30 mouse cellular contexts compared by ENCODE assay signal in the genomic region with DNA sequence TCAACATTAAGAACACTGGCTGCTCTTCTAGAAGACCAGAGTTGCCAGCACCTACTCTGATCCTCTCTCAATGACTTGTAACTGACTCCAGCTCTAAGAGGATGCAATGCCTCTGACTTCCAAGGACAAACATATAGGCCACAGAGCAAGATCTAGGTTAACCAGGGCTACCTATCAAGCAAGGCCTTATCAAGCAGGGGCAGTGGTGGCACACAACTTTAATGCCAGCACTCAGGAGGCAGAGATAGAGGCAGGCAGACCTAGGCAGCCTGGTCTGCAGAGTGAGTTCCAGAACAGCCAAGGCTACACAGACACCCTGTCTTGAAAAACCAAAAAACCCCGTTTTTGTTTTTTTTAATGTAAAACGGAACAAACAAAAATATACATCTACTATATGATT. TPM values are rescaled to one million over a fixed set of nuclear protein-coding genes. Genes with fewer than 3 reads are reported as not detected.
DNase-seq lines count a peak whose midpoint lies in the region; ATAC-seq and TF ChIP-seq lines count a peak whose summit lies in the region.
"Had no signal": no experiment of that assay in that cellular context is flagged by ENCODE, and none has a peak within 500 bp of the region (broad histone marks: within the 10 kb centered on the region; RNA-seq: fewer than 3 reads in every experiment).

No protein-coding gene starts in this region.

- H3K27ac ChIP-seq in liver, embryonic 12.5 days: no peak overlapping the region
- H3K27ac ChIP-seq in liver, postnatal 0 days (ENCODE audit: low read depth): no peak overlapping the region
- no peak overlapping the region for H3K27ac ChIP-seq in forebrain, embryonic 11.5 days (ENCODE audit: low read depth, low read length)
- H3K27ac ChIP-seq: forebrain, embryonic 10.5 days; hindbrain, embryonic 10.5 days; hindbrain, embryonic 15.5 days had no signal

- H3K4me1 ChIP-seq in liver, embryonic 12.5 days: peaks cover 8% of the 10 kb centered on the region
- H3K4me1 ChIP-seq in liver, postnatal 0 days (ENCODE audit: insufficient read depth): no peaks in the 10 kb centered on the region
- H3K4me1 ChIP-seq in forebrain, embryonic 11.5 days (replicated peaks; ENCODE audit: control insufficient read depth, insufficient read depth, low read length): no peaks in the 10 kb centered on the region
- H3K4me1 ChIP-seq: hindbrain, embryonic 10.5 days; hindbrain, embryonic 15.5 days had no signal

- WGBS in liver, embryonic 12.5 days (ENCODE audit: insufficient replicate concordance): 78% methylated on average over 2 of the region's 2 CpGs
- 66% methylated on average over 2 of the region's 2 CpGs for WGBS in liver, postnatal 0 days (ENCODE audit: insufficient replicate concordance)
- WGBS in forebrain, embryonic 11.5 days: 93% methylated on average over 2 of the region's 2 CpGs

- H3K9me3 ChIP-seq in liver, embryonic 12.5 days (replicated peaks): no peaks in the 10 kb centered on the region
- no peaks in the 10 kb centered on the region for H3K9me3 ChIP-seq in liver, postnatal 0 days (ENCODE audit: low read length)
- no peaks in the 10 kb centered on the region for H3K9me3 ChIP-seq in forebrain, embryonic 11.5 days (ENCODE audit: control insufficient read depth, low read length)
- H3K9me3 ChIP-seq: forebrain, embryonic 10.5 days; hindbrain, embryonic 10.5 days; hindbrain, embryonic 15.5 days had no signal

- no peak overlapping the region for H3K4me3 ChIP-seq in liver, embryonic 12.5 days
- H3K4me3 ChIP-seq in liver, postnatal 0 days (ENCODE audit: low read depth, low read length): no peak overlapping the region
- H3K4me3 ChIP-seq in forebrain, embryonic 11.5 days (ENCODE audit: low read depth, low read length): no peak overlapping the region
- H3K4me3 ChIP-seq: forebrain, embryonic 10.5 days; hindbrain, embryonic 10.5 days; hindbrain, embryonic 15.5 days had no signal

- DNase-seq in c-Kit-negative CD71-positive TER-119-positive erythroid progenitor cells, embryonic 14.5 days (ENCODE audit: low read depth, low spot score): peak; percentile 16
- DNase-seq in liver, postnatal 0 days: no peak
- no peak for DNase-seq in kidney, postnatal 36 days
- no peak for DNase-seq in forebrain, embryonic 11.5 days (ENCODE audit: low spot score)
- DNase-seq in left cerebral cortex, postnatal 14 days (ENCODE audit: low spot score in 2 of 2): no peak
- no peak for DNase-seq in adrenal gland, postnatal 25 days
- DNase-seq: adrenal gland, postnatal 14 days; cerebellum, adult 2 months; cerebellum, postnatal 25 days; heart, postnatal 14 days; kidney, adult 18-20 months; kidney, postnatal 4 days; lung, postnatal 36 days; midbrain, embryonic 14.5 days; retina, postnatal 1 day; thymus, adult 2 months; thymus, postnatal 4 days had no signal

- no peak overlapping the region for H3K9ac ChIP-seq in liver, embryonic 12.5 days
- no peak overlapping the region for H3K9ac ChIP-seq in liver, postnatal 0 days (replicated peaks)
- no peak overlapping the region for H3K9ac ChIP-seq in forebrain, embryonic 11.5 days (ENCODE audit: low read length)
- H3K9ac ChIP-seq: hindbrain, embryonic 15.5 days had no signal

- intact Hi-C loops in left cerebral cortex, postnatal 14 days (cut with DNase I): no loop called here

- 0 out of 2 replicates have a peak overlapping the region, but pooled peaks have one; percentile 12 for H3K4me2 ChIP-seq in liver, embryonic 12.5 days
- no peak overlapping the region for H3K4me2 ChIP-seq in liver, postnatal 0 days (ENCODE audit: low read depth, low read length)
- no peak overlapping the region for H3K4me2 ChIP-seq in forebrain, embryonic 11.5 days (ENCODE audit: low read depth, low read length, severe bottlenecking)
- H3K4me2 ChIP-seq: hindbrain, embryonic 15.5 days had no signal

- peak; percentile 65; the same call in 1 of the 2 replicates for ATAC-seq in common myeloid progenitor, adult 5-6 weeks (replicated peaks; ENCODE audit: low read depth, poor library complexity, severe bottlenecking)
- ATAC-seq in liver, embryonic 12.5 days: peak; percentile 96
- peak; percentile 80 for ATAC-seq in liver, postnatal 0 days
- ATAC-seq in forebrain, embryonic 11.5 days (replicated peaks; ENCODE audit: low FRiP score): no peak
- ATAC-seq: CD4-positive, CD25-positive, alpha-beta regulatory T cell, adult 4 months; forebrain, embryonic 16.5 days had no signal

- no peaks in the 10 kb centered on the region for H3K27me3 ChIP-seq in liver, embryonic 12.5 days (replicated peaks)
- H3K27me3 ChIP-seq in liver, postnatal 0 days (ENCODE audit: insufficient read depth, low read length): no peaks in the 10 kb centered on the region
- no peaks in the 10 kb centered on the region for H3K27me3 ChIP-seq in forebrain, embryonic 11.5 days (ENCODE audit: control insufficient read depth, insufficient read depth, low read length)
- H3K27me3 ChIP-seq: hindbrain, embryonic 15.5 days had no signal

- no peak; the same call in 1 of the 2 replicates for TF ChIP-seq CTCF in liver, postnatal 0 days (IDR thresholded peaks at IDR 0.05; ENCODE audit: low read depth)

- peak; percentile 79 for TF ChIP-seq EP300 in liver, postnatal 0 days (IDR thresholded peaks at IDR 0.05; ENCODE audit: low read depth)

- H3K36me3 ChIP-seq in liver, embryonic 12.5 days: peaks cover 29% of the 10 kb centered on the region
- H3K36me3 ChIP-seq in liver, postnatal 0 days (replicated peaks; ENCODE audit: insufficient read depth, low read length): peaks cover 7% of the 10 kb centered on the region
- H3K36me3 ChIP-seq in forebrain, embryonic 11.5 days (ENCODE audit: control insufficient read depth, insufficient read depth, low read length): no peaks in the 10 kb centered on the region
- H3K36me3 ChIP-seq: forebrain, embryonic 10.5 days; hindbrain, embryonic 10.5 days; hindbrain, embryonic 15.5 days had no signal

RNA-seq across cellular contexts. Expression of gene Dcaf6, which starts 34.0 kb away (rescaled TPM):
- 13.2 and 14.7 TPM in 2 replicates for total RNA-seq in common myeloid progenitor, adult 5-6 weeks (2017)
- 15.5 and 15.9 TPM in 2 replicates for polyA plus RNA-seq in liver, embryonic 12.5 days (2016; fragmentation: Nextera tagmentation; extraction: Ambion mirVana)
- 17.0 and 17.4 TPM in 2 replicates for polyA plus RNA-seq in liver, postnatal 0 days (2015; fragmentation: Nextera tagmentation; extraction: Ambion mirVana)
- 7.8 and 8.1 TPM in 2 replicates for polyA plus RNA-seq in forebrain, embryonic 11.5 days (2014; fragmentation: Nextera tagmentation; extraction: Ambion mirVana)
- 10 to 100 TPM; 95.2 to 98.5 TPM for total RNA-seq in left cerebral cortex, postnatal 14 days (2021)
- total RNA-seq in adrenal gland, postnatal 25 days (2021): 33.2 and 35.2 TPM in 2 replicates

RNA-seq across cellular contexts. Expression of gene Mpc2, which starts 34.2 kb away (rescaled TPM):
- 63.1 and 72.4 TPM in 2 replicates for total RNA-seq in common myeloid progenitor, adult 5-6 weeks (2017)
- 184 and 196 TPM in 2 replicates for polyA plus RNA-seq in liver, embryonic 12.5 days (2016; fragmentation: Nextera tagmentation; extraction: Ambion mirVana)
- polyA plus RNA-seq in liver, postnatal 0 days (2015; fragmentation: Nextera tagmentation; extraction: Ambion mirVana): 858 and 927 TPM in 2 replicates
- polyA plus RNA-seq in forebrain, embryonic 11.5 days (2014; fragmentation: Nextera tagmentation; extraction: Ambion mirVana): 95.8 and 100.0 TPM in 2 replicates
- total RNA-seq in left cerebral cortex, postnatal 14 days (2021): 100 to 1,000 TPM; 148 to 156 TPM
- total RNA-seq in adrenal gland, postnatal 25 days (2021): 194 and 205 TPM in 2 replicates

RNA-seq across cellular contexts. Expression of gene Adcy10, which starts 58.7 kb away (rescaled TPM):
- total RNA-seq in common myeloid progenitor, adult 5-6 weeks (2017): not detected in 2 replicates
- polyA plus RNA-seq in liver, embryonic 12.5 days (2016; fragmentation: Nextera tagmentation; extraction: Ambion mirVana): not detected in 2 replicates
- polyA plus RNA-seq in liver, postnatal 0 days (2015; fragmentation: Nextera tagmentation; extraction: Ambion mirVana): 0.08 and 0.19 TPM in 2 replicates
- polyA plus RNA-seq in forebrain, embryonic 11.5 days (2014; fragmentation: Nextera tagmentation; extraction: Ambion mirVana): 0.05 and 0.13 TPM in 2 replicates
- total RNA-seq in left cerebral cortex, postnatal 14 days (2021): 1 to 10 TPM in 1 of 2 experiments, under 1 TPM in 1; 0.53 to 1.3 TPM
- 0.62 and 0.70 TPM in 2 replicates for total RNA-seq in adrenal gland, postnatal 25 days (2021)
- total RNA-seq: gastrocnemius, adult 8-10 months; heart, adult 8-10 months had no signal
- polyA plus RNA-seq: embryonic facial prominence, embryonic 11.5 days; hindbrain, embryonic 10.5 days; limb, embryonic 11.5 days; liver, adult 2 months; lung, embryonic 16.5 days had no signal
